Mouse (Mus musculus): ENCODE measurements around the gene Tgtp1. TPM values are rescaled to one million over a fixed set of nuclear protein-coding genes. Genes with fewer than 3 reads are reported as not detected.
"Not testable (repeated sequence)": the region's sequence is repeated elsewhere in the genome, so short reads cannot be mapped to it uniquely, and the experiment has no call there.

Gene Tgtp1
- total RNA-seq (2017), result 11.0 and 21.7 TPM in 2 replicates

DNA sequence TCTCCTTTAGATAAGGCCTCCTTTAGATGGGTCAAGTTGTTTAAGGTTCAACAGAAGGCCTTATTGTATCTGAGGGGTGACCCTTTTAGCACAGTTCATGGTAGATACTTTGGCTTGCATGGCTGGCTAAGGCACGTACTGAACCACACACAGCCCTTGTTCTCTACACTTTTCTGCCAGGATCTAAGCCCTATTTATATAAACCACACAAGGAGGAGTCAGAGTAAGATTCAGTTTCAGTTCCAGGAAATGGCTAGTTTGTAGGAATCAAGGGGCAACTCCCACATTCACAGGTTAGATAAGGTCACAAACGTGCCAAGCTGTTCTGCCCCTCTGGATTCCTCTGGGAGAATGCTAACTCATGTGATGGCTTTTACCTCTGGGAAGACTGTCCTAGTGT is at the start of gene Tgtp1:
Tgtp1 (minus strand) TSS at position 155 of the 400 bp plus-strand sequence.
- peak; percentile 68 for ATAC-seq (replicated peaks; ENCODE audit: low read depth, poor library complexity, severe bottlenecking)

DNA sequence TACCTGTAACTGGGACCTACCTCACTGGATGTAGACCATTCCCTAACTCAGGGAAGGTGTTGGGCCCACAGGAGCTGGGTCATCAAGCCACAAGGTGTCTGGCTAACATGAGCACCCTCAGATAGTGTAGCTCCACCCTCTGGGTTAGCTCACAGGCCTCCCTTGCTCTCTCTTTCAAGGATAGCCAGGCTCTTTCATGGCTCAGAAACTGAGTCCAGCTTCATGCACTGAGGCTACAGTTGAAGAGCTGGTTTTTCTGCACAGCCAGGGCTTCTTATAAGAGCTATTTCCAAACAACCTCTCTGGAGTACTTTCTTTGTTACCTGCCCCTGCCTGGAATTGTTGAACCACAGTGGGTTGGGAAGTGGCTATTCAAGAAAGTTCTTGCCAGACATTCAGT is 18.1 kb upstream of the Tgtp1 start:
- not testable (repeated sequence) for ATAC-seq (replicated peaks; ENCODE audit: low read depth, poor library complexity, severe bottlenecking)

DNA sequence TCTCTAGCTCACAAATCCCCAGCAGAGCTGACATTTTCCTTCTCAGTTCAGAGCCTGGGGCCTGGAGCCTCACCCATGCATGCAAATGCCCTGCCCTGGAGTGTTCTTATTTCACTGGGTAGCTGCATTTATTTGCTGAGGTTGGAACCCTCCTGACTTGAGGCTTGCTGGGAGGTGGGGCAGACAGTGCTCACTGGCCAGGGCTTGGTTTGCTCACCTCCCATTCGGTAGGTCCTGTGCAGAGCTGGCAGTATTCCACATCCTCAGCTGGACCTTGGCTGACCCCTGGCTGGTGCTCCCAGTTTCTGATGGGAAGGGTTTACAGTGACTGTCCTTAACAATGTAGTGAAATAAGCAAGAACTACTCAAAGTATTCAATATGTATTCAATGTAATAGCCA is 12.8 kb upstream of the Tgtp1 start:
- ATAC-seq (replicated peaks; ENCODE audit: low read depth, poor library complexity, severe bottlenecking), result not testable (repeated sequence)

DNA sequence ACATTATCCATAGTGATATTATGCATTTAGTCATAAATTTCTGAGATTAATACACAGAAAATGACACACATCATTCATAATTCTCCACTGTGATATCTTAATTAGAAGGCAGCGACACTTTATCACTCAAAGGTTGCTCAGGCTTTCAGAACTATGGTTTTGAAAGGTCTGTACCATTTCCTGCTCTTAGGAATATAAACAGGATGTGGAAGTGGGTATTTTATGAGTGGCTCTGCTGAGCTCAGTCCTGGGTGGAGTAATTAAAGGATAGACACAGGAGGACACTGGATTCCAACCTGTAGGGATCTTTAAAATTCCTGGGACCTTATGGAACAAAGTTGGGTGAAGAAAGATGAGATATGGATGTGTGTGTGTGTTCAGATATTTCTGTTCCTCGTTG is 12.3 kb upstream of the Tgtp1 start:
- ATAC-seq (replicated peaks; ENCODE audit: low read depth, poor library complexity, severe bottlenecking), result not testable (repeated sequence)

DNA sequence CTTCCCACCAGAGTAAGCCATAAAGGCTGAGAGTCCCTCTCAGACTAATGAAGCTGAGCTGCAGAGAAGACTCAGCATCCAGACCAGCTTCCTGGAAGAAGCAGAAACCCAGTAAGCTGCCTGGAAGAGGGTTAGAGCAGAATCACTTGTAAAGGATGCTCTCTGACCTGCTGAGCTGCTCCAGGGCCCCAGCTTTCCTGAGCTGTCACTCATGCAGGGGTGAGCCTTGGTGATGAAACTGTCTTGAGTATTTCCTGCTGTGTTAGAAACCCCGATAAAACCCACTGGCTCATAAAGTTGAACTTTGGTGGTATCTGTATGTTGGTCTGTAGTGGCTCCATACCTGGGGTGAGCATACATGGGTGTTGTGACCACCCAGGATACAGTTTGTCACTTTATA is 6.4 kb upstream of the Tgtp1 start:
- ATAC-seq (replicated peaks; ENCODE audit: low read depth, poor library complexity, severe bottlenecking), result not testable (repeated sequence)

DNA sequence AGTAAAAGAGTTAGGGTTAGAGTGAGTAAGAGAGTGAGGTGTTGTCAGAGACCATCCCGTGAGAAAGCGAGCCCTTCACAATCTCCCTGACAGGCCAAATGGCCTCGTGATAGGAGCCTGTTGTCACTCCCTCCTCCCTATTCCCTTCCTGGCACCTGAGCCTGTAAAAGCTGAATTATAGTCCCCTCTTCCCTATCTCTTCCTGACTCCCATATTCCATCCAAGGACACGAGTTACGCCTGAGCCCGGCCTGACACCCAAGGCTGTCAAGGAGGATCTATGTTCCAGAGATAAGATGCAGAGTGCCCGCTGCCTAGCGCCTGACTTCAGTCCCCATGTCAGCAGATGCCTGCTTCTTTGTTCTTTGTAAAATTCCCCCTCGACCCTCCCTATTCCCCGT is 676 bp downstream of the Tgtp1 start:
- not testable (repeated sequence) for ATAC-seq (replicated peaks; ENCODE audit: low read depth, poor library complexity, severe bottlenecking)

DNA sequence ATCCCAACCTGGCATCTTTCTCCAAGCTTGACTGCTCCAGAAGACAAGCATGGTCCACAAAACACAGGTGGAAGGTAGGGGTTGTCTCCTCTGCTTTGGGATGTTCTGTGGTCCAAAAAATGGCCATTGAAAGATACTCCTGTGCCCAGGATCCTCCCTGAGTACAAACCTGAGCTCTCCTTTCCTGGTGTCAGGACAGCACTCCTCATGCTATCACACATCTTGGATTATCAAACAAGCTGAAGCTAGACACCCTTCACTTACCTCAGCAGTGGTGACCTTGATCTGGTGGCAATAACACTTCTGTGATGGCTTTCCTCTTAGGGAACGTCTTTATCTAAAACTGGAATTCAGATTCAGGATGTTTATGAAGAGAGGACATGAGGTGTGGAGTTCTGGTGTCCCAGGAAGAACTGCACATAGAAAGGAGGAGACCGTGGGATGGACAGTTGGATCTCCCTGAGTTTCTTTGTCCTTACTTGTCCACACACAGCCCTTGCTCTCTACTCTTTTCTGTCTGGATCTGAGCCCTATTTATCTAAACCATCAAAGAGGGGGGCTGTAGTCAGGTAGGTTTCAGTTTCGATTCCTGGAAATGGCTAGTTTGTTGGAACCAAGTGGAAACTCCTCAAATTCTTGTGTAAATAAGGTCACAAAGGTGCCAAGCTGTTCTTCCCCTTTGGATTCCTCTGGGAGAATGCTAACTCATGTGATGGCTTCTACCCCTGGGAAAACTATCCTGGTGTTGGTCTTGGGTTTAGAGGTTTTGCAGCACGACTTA is 2.0 kb downstream of the Tgtp1 start, which contains the start of gene Gm12185:
Gm12185 (minus strand) TSS at position 487 of the 781 bp plus-strand sequence.
- not testable (repeated sequence) for ATAC-seq (replicated peaks; ENCODE audit: low read depth, poor library complexity, severe bottlenecking)

DNA sequence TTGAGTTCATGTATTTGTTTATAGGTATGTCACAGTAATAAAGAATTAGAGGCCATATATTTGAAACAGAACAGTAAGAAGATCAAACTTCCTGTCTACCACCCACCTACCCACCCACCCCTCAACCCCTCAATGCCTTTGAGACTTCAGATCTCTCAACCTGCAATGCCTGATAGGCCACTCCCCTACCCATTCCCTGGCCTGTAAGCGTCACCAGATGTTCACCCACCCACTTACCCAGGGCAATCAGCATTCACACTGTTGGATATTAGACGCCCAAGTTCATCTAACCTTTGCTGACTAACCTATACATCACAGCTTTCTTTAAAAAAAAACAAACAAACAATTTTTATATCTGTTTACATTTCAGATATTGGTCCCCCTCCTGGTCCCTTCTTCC is 4.0 kb downstream of the Tgtp1 start:
- ATAC-seq (replicated peaks; ENCODE audit: low read depth, poor library complexity, severe bottlenecking), result peak; percentile 39; the same call in 1 of the 2 replicates

DNA sequence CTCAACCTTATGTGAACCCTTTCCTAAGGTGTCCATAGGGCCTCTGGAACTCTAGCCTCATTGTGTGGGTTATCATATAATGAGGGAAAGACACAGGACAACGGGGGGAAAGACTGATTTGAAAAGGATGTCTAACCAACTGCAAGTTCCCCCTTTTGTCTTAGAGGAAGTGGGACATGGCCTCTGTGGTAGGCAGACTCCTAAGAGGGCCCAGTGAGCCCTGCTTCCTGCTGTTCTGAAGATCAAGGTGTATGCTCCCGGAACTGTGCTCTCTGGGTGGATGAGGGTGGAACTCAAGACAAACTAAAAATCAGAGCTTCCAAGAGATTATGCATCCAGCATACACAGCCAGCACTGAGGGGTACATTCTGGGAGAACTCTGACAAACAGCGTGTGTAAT is 5.8 kb downstream of the Tgtp1 start:
- peak; percentile 61 for ATAC-seq (replicated peaks; ENCODE audit: low read depth, poor library complexity, severe bottlenecking)

DNA sequence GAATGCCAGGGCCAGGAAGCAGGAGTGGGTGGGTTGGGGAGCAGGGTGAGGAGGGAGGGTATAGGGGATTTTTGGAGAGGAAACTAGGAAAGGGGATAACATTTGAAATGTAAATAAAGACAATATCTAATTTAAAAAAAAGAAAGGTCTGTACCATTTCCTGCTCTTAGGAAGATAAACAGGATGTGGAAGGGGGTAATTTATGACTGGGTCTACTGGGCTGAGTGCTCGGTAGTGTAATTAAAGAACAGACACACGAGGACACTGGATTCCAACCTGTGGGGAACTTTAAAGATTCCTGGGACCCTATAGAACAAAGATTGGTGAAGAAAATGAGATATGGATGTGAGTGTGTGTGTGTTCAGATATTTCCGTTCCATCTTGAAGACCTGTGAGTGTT is 11.1 kb downstream of the Tgtp1 start:
- ATAC-seq (replicated peaks; ENCODE audit: low read depth, poor library complexity, severe bottlenecking), result not testable (repeated sequence)

DNA sequence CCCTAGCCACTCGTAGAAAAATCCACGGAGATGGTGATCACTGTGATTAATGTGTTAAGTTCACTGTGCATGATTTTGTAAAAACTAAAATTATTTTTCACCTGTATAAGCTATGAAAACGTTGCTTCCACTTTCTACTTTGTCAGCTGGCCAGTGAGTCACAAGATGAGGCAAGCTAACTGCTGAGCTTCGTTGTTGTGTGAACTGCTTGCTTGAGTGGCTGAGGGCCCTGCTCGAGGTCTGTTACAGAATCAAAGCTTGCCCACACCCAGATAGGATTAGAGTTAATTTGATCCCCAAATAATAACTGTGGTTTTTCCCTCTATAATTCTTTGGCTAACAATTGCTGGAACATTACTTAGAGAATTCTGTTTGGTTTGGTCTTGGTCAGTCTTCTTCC is 13.9 kb downstream of the Tgtp1 start:
- not testable (repeated sequence) for ATAC-seq (replicated peaks; ENCODE audit: low read depth, poor library complexity, severe bottlenecking)

DNA sequence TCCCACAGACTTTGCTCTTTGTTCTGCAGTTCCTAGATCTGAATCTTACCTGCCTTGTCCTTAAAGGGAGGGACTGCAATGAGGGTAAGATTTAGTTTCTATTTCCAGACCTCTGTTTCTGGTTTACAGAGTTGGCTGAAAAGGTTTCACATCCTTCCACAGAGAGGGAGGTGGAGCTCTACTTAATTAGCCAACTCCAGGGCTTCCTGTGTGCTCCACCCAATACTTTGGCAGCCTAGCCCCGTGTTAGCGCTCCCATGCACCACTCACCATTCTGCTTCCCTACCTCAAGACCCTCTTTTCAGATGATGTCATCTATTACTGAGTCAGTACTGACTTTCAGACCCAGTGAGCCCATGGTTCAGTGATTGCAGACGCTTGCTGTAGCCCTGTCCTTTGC is 14.7 kb downstream of the Tgtp1 start, which contains the start of gene 9930111J21Rik1:
9930111J21Rik1 (minus strand) TSS at position 148 of the 400 bp plus-strand sequence.
- ATAC-seq (replicated peaks; ENCODE audit: low read depth, poor library complexity, severe bottlenecking), result peak; percentile 55

DNA sequence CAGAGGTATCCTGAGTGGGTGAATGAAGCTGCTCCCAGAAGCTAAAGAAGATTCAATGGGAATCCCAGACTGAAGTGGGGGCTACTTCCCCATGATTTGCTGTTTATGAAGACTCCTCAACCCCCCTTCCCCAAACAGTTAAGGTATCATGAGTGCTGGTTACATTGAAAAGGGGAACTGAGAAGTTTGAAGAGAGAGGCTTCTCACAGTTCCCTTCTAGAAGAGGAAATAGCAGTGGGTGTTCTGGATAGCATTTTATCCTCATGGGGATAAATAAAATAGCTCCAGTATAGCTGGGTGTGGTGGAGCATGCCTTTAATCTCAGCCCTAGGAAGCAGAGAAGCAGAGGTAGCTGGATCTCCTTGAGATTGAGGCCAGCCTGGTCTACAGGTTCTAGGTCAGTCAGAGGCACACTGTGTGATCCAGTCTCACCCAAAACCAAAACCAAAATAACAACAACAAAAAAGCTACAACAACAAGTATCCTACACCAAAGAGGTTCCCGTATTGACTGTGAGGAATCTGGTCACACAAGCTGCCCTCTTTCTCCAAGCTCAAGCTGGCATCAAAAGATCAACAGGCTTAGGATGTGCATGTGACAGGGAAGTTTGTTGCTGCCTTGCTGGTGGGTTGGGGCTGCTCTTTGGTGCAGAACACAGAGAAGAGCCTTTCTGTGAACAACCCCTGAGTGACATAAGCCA is 15.6 kb downstream of the Tgtp1 start, which contains the start of gene Olfr56:
Olfr56 (plus strand) TSS at position 650 of the 700 bp plus-strand sequence.
- ATAC-seq (replicated peaks; ENCODE audit: low read depth, poor library complexity, severe bottlenecking), result peak; percentile 81

DNA sequence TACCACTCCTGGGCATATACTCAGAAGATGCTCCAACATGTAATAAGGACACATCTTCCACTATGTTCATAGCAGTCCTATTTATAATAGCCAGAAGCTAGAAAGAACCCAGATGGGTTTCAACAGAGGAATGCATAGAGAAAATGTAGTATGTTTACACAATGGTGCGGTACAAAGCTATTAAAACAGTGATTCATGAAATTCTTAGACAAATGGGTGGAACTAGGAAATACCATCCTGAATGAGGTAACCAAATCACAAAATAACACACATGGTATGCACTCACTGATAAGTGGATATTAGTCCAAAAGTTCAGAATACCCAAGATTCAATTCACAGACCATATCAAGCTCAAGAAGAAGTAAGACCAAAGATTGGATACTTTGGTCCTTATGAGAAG is 19.3 kb downstream of the Tgtp1 start:
- ATAC-seq (replicated peaks; ENCODE audit: low read depth, poor library complexity, severe bottlenecking), result not testable (repeated sequence)

DNA sequence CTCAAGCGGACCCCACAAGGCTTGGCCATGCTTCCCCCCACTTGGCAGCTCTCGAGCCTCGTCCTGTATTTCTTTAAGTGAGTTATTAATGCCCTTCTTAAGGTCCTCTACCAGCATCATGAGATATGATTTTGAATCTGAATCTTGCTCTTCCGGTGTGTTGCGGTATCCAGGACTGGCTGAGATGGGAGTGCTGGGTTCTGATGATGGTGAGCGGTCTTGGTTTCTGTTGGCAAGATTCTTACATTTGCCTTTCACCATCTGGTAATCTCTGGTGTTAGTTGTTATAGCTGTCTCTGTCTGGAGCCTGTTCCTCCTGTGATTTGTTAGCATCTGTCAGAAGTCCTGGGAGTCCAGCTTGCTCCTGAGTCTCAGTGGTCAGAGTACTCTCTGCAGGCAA is 47.9 kb downstream of the Tgtp1 start, which contains the start of gene Psme2b:
Psme2b (minus strand) TSS at position 101 of the 400 bp plus-strand sequence.
- ATAC-seq (replicated peaks; ENCODE audit: low read depth, poor library complexity, severe bottlenecking), result 0 out of 2 replicates have a peak, but pooled peaks have one; percentile 39

DNA sequence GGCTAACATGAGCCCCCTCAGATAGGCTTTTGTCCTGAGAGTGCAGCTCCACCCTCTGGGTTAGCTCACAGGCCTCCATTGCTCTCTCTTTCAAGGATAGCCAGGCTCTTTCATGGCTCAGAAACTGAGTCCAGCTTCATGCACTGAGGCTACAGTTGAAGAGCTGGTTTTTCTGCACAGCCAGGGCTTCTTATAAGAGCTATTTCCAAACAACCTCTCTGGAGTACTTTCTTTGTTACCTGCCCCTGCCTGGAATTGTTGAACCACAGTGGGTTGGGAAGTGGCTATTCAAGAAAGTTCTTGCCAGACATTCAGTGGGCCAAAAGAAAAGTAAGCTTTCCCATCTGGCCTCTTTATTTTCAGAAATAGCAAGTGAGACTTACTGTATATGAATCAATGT is 54.7 kb downstream of the Tgtp1 start:
- ATAC-seq (replicated peaks; ENCODE audit: low read depth, poor library complexity, severe bottlenecking), result not testable (repeated sequence)

Other genes with a start within 250 kb of the Tgtp1 start
- 1,552 and 1,662 TPM in 2 replicates for gene Rack1, start 193.8 kb downstream of the Tgtp1 start, total RNA-seq (2017)
- gene Trim41, start 176.8 kb downstream of the Tgtp1 start, total RNA-seq (2017), result 50.2 and 70.9 TPM in 2 replicates
- 0.19 and 0.78 TPM in 2 replicates for gene Trim7, start 168.0 kb downstream of the Tgtp1 start, total RNA-seq (2017)
- gene Gm12184, start 167.5 kb downstream of the Tgtp1 start, total RNA-seq (2017), result 48.6 and 64.4 TPM in 2 replicates
- 49.1 and 58.2 TPM in 2 replicates for gene Irgm1, start 122.5 kb downstream of the Tgtp1 start, total RNA-seq (2017)
- 0.59 and 1.5 TPM in 2 replicates for gene Gm5431, start 92.0 kb downstream of the Tgtp1 start, total RNA-seq (2017)
- 60.6 and 73.1 TPM in 2 replicates for gene Psme2b, start 48.0 kb downstream of the Tgtp1 start, total RNA-seq (2017)
- 3.0 and 4.1 TPM in 2 replicates for gene Olfr56, start 15.3 kb downstream of the Tgtp1 start, total RNA-seq (2017)
- 6.5 and 15.8 TPM in 2 replicates for gene 9930111J21Rik1, start 14.8 kb downstream of the Tgtp1 start, total RNA-seq (2017)
- 1.2 and 6.7 TPM in 2 replicates for gene Gm12185, start 1.9 kb downstream of the Tgtp1 start, total RNA-seq (2017)
- gene 9930111J21Rik2, start 57.1 kb upstream of the Tgtp1 start, total RNA-seq (2017), result 22.4 and 24.8 TPM in 2 replicates
- 190 and 320 TPM in 2 replicates for gene Tgtp2, start 70.0 kb upstream of the Tgtp1 start, total RNA-seq (2017)
- gene Ifi47, start 82.4 kb upstream of the Tgtp1 start, total RNA-seq (2017), result 58.3 and 68.1 TPM in 2 replicates
- gene Olfr1396, start 120.7 kb upstream of the Tgtp1 start, total RNA-seq (2017), result not detected in 2 replicates
- gene Olfr1395, start 148.1 kb upstream of the Tgtp1 start, total RNA-seq (2017), result not detected in 2 replicates
- gene Olfr1394, start 160.2 kb upstream of the Tgtp1 start, total RNA-seq (2017), result not detected in 2 replicates
- gene Btnl9, start 193.0 kb upstream of the Tgtp1 start, total RNA-seq (2017), result 11.1 and 13.6 TPM in 2 replicates
- gene Zfp62, start 209.1 kb upstream of the Tgtp1 start, total RNA-seq (2017), result 149 and 168 TPM in 2 replicates